Mouse (Mus musculus): ENCODE data around the gene Lbhd2. TPM values are rescaled to one million over a fixed set of nuclear protein-coding genes. Genes with fewer than 3 reads are reported as not detected.

Lbhd2 gene
- polyA plus RNA-seq, 1 experiment from 2014 or later, result not detected

GRCm38 (mm10) chr12:111430868-111431817 is 24.5 kb downstream of the Lbhd2 start:
- ATAC-seq (peak; percentile 28), DNase-seq (ENCODE audit: low read depth, low spot score) (peak; percentile 68)
- ChIA-PET CTCF (interaction anchor here (0.9 to 12.6 kb wide), 3 partner anchors 26 to 66 kb away, joined by 4 to 144 read pairs (median 5); no protein-coding TSS in a partner anchor), POLR2A (interaction anchor here (1.1 to 4.2 kb wide), 4 partner anchors 16 to 28 kb away, joined by 4 to 35 read pairs (median 6); no protein-coding TSS in a partner anchor)
- no peaks in the 10 kb centered on the region for H3K27me3 ChIP-seq
- in situ Hi-C loops (cut with MboI; ENCODE audit: low pct_unique_long_range_greater_than_20kb), result no loop called here
- TF ChIP-seq CTCF (IDR thresholded peaks at IDR 0.05), result no peak

GRCm38 (mm10) chr12:111432097-111432496 is 25.5 kb downstream of the Lbhd2 start:
- no peak for TF ChIP-seq CTCF (IDR thresholded peaks at IDR 0.05)
- ATAC-seq, result no peak
- in situ Hi-C loops (cut with MboI; ENCODE audit: low pct_unique_long_range_greater_than_20kb), result no loop called here

GRCm38 (mm10) chr12:111432751-111433331 is 26.2 kb downstream of the Lbhd2 start:
- TF ChIP-seq CTCF (IDR thresholded peaks at IDR 0.05), result no peak
- POLR2A ChIA-PET, result no interaction called here
- DNase-seq (ENCODE audit: low read depth, low spot score) (no peak), ATAC-seq (no peak)
- CTCF ChIA-PET, result interaction anchor here (1.0 to 12.6 kb wide), 2 partner anchors 15 to 25 kb away, joined by 3 to 144 read pairs; no protein-coding TSS in a partner anchor
- in situ Hi-C loops (cut with MboI; ENCODE audit: low pct_unique_long_range_greater_than_20kb), result no loop called here
- H3K27me3 ChIP-seq, result no peaks in the 10 kb centered on the region

More at GRCm38 (mm10) chr12:111432097-111432496, 25.5 kb downstream of the Lbhd2 start:
- CTCF ChIA-PET, result interaction anchor here (12.6 kb wide), 1 partner anchor 26 kb away, joined by 144 read pairs; no protein-coding TSS in a partner anchor
- no peaks in the 10 kb centered on the region for H3K27me3 ChIP-seq
- no peak for DNase-seq (ENCODE audit: low read depth, low spot score)
- POLR2A ChIA-PET, result no interaction called here

- TF ChIP-seq CTCF (IDR thresholded peaks at IDR 0.05), result no peak
- CTCF ChIA-PET, result no interaction called here
- in situ Hi-C loops (cut with MboI; ENCODE audit: low pct_unique_long_range_greater_than_20kb), result no loop called here
- H3K27me3 ChIP-seq, result no peaks in the 10 kb centered on the region
- DNase-seq (ENCODE audit: low read depth, low spot score), result no peak
- ATAC-seq, result no peak
- POLR2A ChIA-PET, result interaction anchor here (0.7 kb wide), 1 partner anchor 8 kb away, joined by 3 read pairs; no protein-coding TSS in a partner anchor
These were observed 27.6 kb downstream of the Lbhd2 start for GRCm38 (mm10) chr12:111434164-111434744.

GRCm38 (mm10) chr12:111434745-111435327 is 28.2 kb downstream of the Lbhd2 start:
- TF ChIP-seq CTCF (IDR thresholded peaks at IDR 0.05), result no peak
- ATAC-seq (no peak), DNase-seq (ENCODE audit: low read depth, low spot score) (no peak)
- H3K27me3 ChIP-seq, result no peaks in the 10 kb centered on the region
- in situ Hi-C loops (cut with MboI; ENCODE audit: low pct_unique_long_range_greater_than_20kb), result no loop called here
- POLR2A ChIA-PET, result interaction anchor here (0.7 kb wide), 1 partner anchor 7 kb away, joined by 3 read pairs; no protein-coding TSS in a partner anchor
- CTCF ChIA-PET, result no interaction called here

- no peaks in the 10 kb centered on the region for H3K27me3 ChIP-seq
These were observed 29.6 kb downstream of the Lbhd2 start for GRCm38 (mm10) chr12:111436170-111436569.

GRCm38 (mm10) chr12:111436640-111437039 is 30.0 kb downstream of the Lbhd2 start:
- POLR2A ChIA-PET, result no interaction called here
- in situ Hi-C loops (cut with MboI; ENCODE audit: low pct_unique_long_range_greater_than_20kb), result no loop called here

More at GRCm38 (mm10) chr12:111436170-111436569, 29.6 kb downstream of the Lbhd2 start:
- DNase-seq (ENCODE audit: low read depth, low spot score), result no peak
- ChIA-PET CTCF (interaction anchor here (0.8 kb wide), 1 partner anchor 12 kb away, joined by 3 read pairs; no protein-coding TSS in a partner anchor), POLR2A (no interaction called here)
- in situ Hi-C loops (cut with MboI; ENCODE audit: low pct_unique_long_range_greater_than_20kb), result no loop called here
- no peak for ATAC-seq
- TF ChIP-seq CTCF (IDR thresholded peaks at IDR 0.05), result no peak

GRCm38 (mm10) chr12:111437222-111437900 is 30.8 kb downstream of the Lbhd2 start:
- TF ChIP-seq CTCF (IDR thresholded peaks at IDR 0.05), result no peak
- ChIA-PET POLR2A (no interaction called here), CTCF (interaction anchor here (0.9 to 1.7 kb wide), 2 partner anchors 9 to 10 kb away, joined by 3 to 5 read pairs; no protein-coding TSS in a partner anchor)
- no peak for ATAC-seq
- in situ Hi-C loops (cut with MboI; ENCODE audit: low pct_unique_long_range_greater_than_20kb), result no loop called here
- no peaks in the 10 kb centered on the region for H3K27me3 ChIP-seq
- no peak for DNase-seq (ENCODE audit: low read depth, low spot score)

More at GRCm38 (mm10) chr12:111436640-111437039, 30.0 kb downstream of the Lbhd2 start:
- DNase-seq (ENCODE audit: low read depth, low spot score) (no peak), ATAC-seq (no peak)
- CTCF ChIA-PET, result no interaction called here
- TF ChIP-seq CTCF (IDR thresholded peaks at IDR 0.05), result no peak
- no peaks in the 10 kb centered on the region for H3K27me3 ChIP-seq

- ChIA-PET CTCF (interaction anchor here (1.1 to 1.7 kb wide), 4 partner anchors 9 to 18 kb away, joined by 3 to 5 read pairs (median 3); no protein-coding TSS in a partner anchor), POLR2A (no interaction called here)
- no peaks in the 10 kb centered on the region for H3K27me3 ChIP-seq
- ATAC-seq (no peak), DNase-seq (ENCODE audit: low read depth, low spot score) (no peak)
- in situ Hi-C loops (cut with MboI; ENCODE audit: low pct_unique_long_range_greater_than_20kb), result no loop called here
- no peak for TF ChIP-seq CTCF (IDR thresholded peaks at IDR 0.05)
These were observed 32.2 kb downstream of the Lbhd2 start for GRCm38 (mm10) chr12:111438850-111439249.
